Mouse (Mus musculus): ENCODE measurements around the gene Ankrd22. TPM values are rescaled to one million over a fixed set of nuclear protein-coding genes. Genes with fewer than 3 reads are reported as not detected.

Ankrd22 gene
- polyA plus RNA-seq, 1 experiment = not detected

GRCm38 (mm10) chr19:34182490-34182889 is 16.6 kb upstream of the Ankrd22 start:
- DNase-seq (ENCODE audit: extremely low spot score in 1 of 2, low spot score in 1 of 2) = no peak

- DNase-seq (ENCODE audit: extremely low spot score in 1 of 2, low spot score in 1 of 2) = no peak
Observed at GRCm38 (mm10) chr19:34181234-34181633, 15.4 kb upstream of the Ankrd22 start.

GRCm38 (mm10) chr19:34180316-34180715 is 14.5 kb upstream of the Ankrd22 start:
- DNase-seq (ENCODE audit: extremely low spot score in 1 of 2, low spot score in 1 of 2) = no peak

GRCm38 (mm10) chr19:34179136-34179535 is 13.3 kb upstream of the Ankrd22 start:
- DNase-seq (ENCODE audit: extremely low spot score in 1 of 2, low spot score in 1 of 2) = no peak

- no peak for DNase-seq (ENCODE audit: extremely low spot score in 1 of 2, low spot score in 1 of 2)
Observed at GRCm38 (mm10) chr19:34174004-34174403, 8.2 kb upstream of the Ankrd22 start.

DNA sequence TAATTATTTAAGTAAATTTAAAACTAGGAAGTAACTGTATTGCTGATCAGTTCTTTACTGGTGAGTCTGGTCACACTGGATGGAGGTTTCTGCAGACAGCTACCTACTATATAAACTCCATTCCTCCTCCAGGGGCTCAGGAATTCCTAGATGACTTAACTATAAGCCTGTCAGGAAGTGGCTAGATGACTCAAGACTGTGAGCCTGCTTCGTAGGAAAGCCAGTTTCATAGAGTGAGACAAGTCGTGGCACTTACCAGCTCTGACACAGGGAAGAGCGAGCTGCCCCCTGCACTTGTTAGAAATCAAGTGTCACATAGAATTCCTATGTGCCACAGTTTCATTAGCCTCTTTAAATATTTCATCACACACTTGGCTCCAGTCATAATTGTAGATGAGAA is 5.3 kb upstream of the Ankrd22 start:
- no peak for DNase-seq (ENCODE audit: extremely low spot score in 1 of 2, low spot score in 1 of 2)

DNA sequence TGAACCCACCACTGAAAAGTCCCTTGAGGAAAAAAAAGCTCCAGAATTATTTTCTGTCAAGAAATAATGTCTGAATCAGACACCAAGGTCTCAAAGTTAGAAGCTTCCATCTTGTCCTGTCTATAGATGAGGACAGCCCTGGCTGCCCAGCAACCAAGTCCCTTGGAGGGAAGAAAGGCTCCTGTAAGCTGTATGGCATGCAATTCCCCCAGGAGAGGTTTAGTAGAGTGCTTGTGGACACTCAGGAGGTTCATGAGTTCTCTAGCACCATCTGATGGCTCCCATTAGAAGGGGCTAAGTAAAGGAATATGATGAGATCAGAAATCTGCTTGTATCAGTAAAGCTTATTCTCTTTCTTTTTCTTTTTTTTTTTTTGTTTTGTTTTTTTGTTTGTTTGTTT is 3.3 kb upstream of the Ankrd22 start:
- DNase-seq (ENCODE audit: extremely low spot score in 1 of 2, low spot score in 1 of 2) = no peak

GRCm38 (mm10) chr19:34167896-34168661 is 2.2 kb upstream of the Ankrd22 start:
- no peak for DNase-seq (ENCODE audit: extremely low spot score in 1 of 2, low spot score in 1 of 2)

DNA sequence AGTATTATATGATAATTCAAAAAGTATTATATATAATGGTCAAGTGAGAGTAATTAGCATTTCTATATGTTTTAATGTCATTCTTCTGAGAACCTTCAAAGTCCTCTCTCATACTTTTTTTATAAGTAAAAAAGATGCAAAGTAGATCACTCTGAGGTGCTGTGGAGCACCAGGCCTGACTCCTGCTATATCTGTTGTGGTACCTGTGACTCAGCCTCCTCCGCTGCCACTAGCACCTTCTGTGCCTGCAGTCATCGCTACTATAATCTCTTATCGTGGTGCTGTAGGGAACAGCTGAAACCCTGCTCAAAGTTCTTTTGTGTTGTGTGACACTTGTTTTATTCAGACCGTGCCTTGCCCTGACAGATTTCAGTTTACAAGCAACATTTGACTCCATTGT is 533 bp upstream of the Ankrd22 start:
- no peak for DNase-seq (ENCODE audit: extremely low spot score in 1 of 2, low spot score in 1 of 2)

- no peak for DNase-seq (ENCODE audit: extremely low spot score in 1 of 2, low spot score in 1 of 2)
Observed at GRCm38 (mm10) chr19:34162693-34163092, 3.2 kb downstream of the Ankrd22 start.

- DNase-seq (ENCODE audit: extremely low spot score in 1 of 2, low spot score in 1 of 2) = no peak
Observed at GRCm38 (mm10) chr19:34153263-34154144, 12.3 kb downstream of the Ankrd22 start.

DNA sequence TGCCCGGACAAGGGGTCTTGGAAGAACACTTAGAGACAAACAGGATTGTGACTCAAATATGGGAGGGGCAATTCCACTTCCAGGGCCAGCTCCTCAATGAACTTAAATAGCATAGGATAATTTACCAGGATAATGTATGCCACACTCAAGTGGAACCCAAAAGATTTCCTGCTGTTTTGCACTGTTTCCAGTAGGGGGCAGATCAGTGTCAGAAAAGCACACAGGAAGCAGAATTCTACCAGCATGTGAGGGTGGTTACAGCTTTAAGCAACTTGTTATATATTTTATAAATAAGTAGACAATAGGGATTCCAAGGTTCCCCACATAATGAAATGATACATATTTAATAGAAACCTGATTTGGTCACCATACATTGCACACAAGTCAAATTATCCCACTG is 13.9 kb downstream of the Ankrd22 start:
- peak in 1 of 2 experiments; percentile 62 for DNase-seq (ENCODE audit: extremely low spot score in 1 of 2, low spot score in 1 of 2)

DNA sequence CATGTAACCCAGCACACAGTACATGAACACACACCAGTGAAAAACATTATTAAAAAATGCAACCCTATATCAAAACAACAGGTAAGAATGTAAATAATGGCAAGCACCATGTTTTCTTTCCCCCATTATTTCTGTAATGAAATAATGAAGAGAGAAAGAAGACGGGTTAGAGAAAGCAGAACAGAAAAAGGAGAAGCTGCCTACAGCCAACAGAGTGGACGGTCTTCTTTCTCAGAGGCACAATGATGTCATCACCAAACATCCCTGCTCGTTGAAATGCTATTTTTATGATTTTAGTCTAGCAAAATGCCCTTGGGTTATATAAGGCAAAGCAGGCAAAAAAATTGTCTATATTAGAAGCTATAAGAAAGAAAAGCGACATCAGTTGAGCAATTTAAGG is 17.4 kb downstream of the Ankrd22 start:
- DNase-seq (ENCODE audit: extremely low spot score in 1 of 2, low spot score in 1 of 2) = no peak

DNA sequence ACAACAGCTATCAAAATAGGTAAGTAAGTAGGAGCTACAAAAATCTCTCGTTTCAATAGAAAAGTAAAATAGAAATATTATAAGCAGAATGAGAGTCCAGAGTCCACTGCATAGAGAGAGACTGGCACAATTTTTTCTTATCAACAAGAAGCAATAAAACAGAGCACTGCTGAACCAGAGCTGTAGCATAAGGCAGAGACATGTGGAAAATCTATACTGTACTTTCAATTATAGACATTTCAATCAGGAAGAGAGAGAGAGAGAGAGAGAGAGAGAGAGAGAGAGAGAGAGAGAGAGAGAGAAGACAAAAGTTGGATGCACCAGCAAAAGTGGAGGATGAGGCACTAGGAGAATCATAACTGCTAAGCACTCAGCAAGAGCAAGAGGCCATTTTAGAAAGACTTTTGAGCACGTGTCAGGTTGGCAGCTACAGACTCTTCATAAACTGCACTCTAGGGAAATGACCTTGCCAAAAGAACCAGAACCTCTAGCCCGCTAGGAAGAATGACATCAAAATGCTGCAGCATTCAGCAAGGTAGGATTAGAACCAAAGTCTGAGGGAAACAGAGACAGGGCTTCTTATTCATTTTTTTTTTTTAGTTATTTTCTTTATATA is 26.3 kb downstream of the Ankrd22 start:
- no peak for DNase-seq (ENCODE audit: extremely low spot score in 1 of 2, low spot score in 1 of 2)

DNA sequence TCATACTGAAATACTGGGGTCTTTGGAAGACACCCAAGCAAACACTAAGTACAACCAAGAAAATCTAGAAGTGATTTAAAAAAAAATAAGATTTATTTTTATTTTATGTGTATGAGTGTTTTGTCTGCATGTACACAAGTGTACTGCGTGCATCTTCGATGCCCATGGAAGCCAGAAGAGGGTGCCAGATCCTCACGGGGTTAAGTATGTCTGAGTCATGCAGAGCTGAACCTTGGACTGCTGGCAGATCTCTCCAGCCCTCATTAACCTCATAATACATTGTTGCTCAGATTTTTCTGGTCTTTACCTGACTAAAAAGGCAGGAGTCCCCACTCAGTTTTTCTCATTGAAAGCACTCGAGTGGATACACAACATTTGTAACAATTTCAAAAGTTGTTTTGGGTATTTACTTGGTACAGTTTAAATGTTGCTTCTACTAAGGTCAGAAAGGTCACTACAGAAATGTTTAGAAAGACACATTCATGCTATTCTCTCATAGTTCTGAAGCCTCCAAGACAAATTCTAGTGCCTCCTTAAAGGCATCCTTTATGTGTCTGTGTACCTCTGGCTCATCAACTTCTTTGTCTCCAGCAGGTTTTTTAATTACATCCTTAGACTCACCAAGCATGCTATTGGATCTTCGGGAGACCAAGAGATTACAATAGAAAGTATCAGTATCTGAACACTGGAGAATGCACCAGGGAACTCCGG is 27.0 kb downstream of the Ankrd22 start:
- DNase-seq (ENCODE audit: extremely low spot score in 1 of 2, low spot score in 1 of 2) = no peak

DNA sequence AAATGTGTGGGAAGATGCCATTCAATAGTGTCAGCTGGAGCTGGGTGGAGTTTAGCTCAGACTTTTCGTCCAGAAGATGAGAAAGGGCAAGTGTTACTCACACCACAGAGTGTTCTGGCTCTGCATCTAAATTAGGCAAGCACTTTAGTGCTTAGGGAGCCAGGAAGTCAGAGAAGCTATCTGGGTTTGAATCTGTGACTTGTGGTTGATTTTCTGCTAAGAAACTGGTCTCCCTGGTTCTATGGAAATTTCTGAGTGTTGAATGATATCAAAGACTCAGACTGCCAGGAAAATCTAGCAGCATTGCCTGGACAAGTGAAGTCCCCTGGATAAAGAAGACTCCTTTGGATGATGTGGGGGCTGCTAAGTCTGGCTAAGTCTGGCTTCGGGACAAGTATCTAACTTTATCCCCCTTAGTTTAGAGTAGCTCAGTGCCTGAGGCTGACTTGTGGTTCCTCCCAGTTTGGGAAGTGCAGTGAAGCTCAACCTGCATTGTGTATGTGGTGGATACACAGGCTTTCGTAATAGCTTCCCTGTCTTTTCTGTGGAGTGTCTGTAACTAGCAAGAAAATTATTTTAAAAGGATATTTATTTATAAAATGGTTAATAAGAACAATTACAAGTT is 45.6 kb downstream of the Ankrd22 start:
- DNase-seq (ENCODE audit: extremely low spot score in 1 of 2, low spot score in 1 of 2) = no peak

DNA sequence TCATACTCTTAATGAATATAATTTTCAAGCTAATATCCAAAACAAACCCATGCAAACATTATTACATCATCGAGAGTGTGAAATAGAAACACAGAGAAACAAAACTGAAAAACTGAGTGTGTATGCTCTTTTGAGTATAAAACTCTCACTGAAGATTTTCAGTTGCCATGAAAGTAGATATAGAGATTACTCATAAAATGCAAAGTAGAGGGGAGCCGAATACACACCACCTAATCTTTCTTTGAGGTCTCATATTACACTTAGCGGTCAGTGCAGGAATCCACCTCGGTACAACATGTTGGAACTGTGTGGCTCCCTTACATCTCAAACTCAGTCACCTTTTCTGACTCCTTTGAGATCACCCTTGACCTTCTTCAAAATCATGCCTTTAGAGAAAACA is 46.2 kb downstream of the Ankrd22 start:
- no peak for DNase-seq (ENCODE audit: extremely low spot score in 1 of 2, low spot score in 1 of 2)

GRCm38 (mm10) chr19:34119102-34119501 is 46.8 kb downstream of the Ankrd22 start:
- DNase-seq (ENCODE audit: extremely low spot score in 1 of 2, low spot score in 1 of 2) = no peak

GRCm38 (mm10) chr19:34104841-34105240 is 61.0 kb downstream of the Ankrd22 start:
- DNase-seq (ENCODE audit: extremely low spot score in 1 of 2, low spot score in 1 of 2) = no peak

DNA sequence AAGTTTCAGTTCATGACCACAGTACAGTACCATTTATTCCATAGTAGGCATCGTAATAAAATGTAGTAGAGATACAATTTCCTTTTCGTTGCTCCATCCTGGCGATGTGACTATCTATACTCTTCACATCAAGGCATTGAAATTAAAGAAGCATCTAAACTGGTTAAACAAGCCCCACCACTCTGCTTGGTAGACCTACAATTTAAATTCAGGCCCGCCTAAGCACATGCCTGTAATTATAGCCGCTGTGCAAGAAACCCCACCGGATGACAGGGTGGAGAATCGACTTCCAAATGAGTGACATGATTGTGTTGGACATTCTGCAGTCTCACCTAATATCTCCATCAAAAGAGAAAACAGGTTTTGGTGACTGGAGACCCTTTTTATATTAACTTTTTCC is 64.0 kb downstream of the Ankrd22 start:
- DNase-seq (ENCODE audit: extremely low spot score in 1 of 2, low spot score in 1 of 2) = no peak
